Mouse (Mus musculus) cerebellum, adult 11 months (tissue): Measurements from ENCODE around the gene Fam161a.
"Not testable (repeated sequence)": the region's sequence is repeated elsewhere in the genome, so short reads cannot be mapped to it uniquely, and the experiment has no call there.

ENCODE experiments used
- DNase-seq: peaks from one replicate; pipeline ENCODE4 v3.0.0; 2022

The Fam161a gene

GRCm38 (mm10) chr11:23063857-23064256, 56.5 kb downstream of the Fam161a start:
- no peak for DNase-seq

GRCm38 (mm10) chr11:23064276-23064675, 56.9 kb downstream of the Fam161a start:
- DNase-seq, result not testable (repeated sequence)

DNA sequence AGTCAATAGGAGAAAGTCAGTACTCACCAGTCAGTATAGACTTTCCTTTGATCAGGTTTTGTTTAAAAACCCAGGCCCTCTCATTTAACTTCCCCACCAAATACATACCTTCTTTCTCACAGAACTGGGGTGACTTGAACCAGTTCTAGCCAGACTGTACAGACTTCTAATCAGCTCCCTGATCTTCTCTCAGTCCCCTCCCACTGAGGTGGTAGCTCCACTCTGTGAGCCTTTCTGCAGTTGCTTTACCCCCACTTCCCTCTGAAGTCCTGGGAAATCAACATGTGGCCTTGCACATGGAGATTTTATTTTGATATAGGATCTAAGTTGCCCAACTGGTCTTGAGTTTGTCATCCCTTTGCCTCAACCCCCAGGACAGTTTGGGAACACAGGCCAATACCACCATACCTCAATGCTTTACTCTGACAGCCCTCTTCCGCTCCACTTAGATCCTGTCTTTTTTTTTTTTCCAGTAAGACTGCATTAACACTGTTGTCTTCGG, 57.9 kb downstream of the Fam161a start:
- DNase-seq, result no peak

DNA sequence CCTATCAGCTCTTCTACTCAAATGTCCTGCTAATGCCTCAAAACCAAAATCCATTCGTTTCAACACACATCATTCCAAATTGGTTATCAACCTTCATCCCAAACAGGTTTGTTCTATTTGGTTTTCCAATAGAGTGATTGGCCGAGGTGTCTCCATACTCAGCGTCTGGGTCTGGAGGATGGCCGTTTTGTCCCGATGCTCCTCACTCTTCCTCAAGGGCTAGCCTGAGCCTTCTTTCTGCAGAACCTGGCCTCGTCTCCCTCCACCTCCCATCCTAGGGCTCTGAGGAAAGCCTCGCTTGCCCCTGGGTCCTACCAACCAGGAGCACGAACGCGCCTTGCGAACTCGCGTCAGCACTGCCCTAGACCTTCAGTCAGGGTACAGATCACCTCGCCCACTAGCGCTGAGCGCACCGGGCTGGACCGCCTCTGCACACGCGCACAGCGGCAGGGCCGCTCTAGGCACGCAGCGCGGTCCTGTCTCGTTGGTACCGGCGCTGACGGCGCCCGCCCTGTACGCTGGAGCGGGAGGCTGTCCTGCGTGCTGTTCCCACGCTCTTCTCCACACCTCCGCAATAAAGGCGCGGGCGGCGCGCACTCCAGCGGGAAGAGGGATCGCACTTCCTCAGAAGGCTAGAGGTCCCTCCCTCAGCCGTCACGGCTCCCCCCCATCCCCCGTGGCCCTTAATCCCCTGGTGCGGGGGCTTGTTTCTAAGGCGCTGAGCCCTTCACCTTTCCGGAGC, 60.2 kb downstream of the Fam161a start:
- peak; percentile 91 for DNase-seq

GRCm38 (mm10) chr11:23068201-23068600, 60.9 kb downstream of the Fam161a start:
- DNase-seq, result peak; percentile 7

DNA sequence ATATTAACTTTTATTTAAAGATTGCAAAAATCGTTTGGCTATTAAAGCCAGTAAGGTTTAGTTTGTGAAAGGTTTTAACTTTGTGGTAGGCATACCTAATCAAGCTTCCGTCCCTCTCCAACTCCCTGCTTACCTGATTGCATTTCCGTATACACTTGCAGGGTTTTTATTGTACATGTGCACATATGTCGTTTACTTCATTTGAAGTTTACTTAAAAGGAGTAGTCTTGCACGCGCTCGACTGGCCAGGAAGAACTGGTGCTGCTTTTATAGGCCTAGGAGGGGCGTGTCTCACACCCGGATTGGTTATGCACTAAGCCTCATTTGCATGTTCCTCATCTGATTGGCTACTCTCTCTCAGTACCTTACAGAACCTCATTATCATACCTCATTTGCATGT, 61.7 kb downstream of the Fam161a start:
- DNase-seq, result not testable (repeated sequence)

GRCm38 (mm10) chr11:23074841-23075240, 67.5 kb downstream of the Fam161a start:
- no peak for DNase-seq

GRCm38 (mm10) chr11:23078541-23078940, 71.2 kb downstream of the Fam161a start:
- no peak for DNase-seq
